Mouse (Mus musculus): Measurements from ENCODE around the gene Inpp5f.
"Not testable (repeated sequence)": the region's sequence is repeated elsewhere in the genome, so short reads cannot be mapped to it uniquely, and the experiment has no call there.

Gene Inpp5f

DNA sequence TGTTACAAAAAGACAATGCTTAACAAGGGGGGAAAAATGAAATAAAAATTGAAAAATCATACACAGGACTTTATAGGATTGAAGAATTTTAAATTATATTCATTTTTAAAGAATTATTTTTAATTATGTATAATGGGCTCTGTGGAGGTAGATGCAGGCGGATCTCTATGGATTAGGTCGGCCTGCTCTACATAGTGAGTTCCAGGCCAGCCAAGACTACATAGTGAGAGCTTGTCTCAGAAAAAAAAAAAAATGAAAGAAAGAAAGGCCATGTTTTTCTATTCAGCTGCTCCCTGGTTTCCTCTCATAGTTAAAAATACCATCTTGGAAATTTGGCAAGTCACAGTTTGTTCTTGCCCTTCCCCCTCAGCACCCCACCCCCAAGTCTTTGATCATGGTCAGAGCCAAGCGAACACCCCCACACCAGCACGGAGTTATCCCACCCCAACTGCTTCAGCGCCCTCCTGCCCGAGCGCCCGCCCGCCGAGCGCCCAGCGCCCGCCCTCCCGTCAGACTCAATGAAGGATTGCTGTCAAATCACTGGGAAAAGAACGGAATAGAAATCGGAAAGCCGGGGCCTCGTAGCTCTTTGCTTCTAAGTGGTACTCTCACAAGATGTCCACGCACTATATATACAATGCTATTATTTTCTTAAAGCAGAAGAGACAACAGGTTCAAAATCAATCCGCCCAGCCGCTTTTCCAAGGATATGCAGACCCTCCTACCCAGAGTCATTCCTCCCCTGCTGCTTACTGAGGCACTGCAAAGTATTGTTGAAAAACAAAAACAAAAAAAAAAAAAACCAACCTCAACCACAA, 18.8 kb upstream of the Inpp5f start:
- in situ Hi-C loops (cut with MboI, MseI) = no loop called here

DNA sequence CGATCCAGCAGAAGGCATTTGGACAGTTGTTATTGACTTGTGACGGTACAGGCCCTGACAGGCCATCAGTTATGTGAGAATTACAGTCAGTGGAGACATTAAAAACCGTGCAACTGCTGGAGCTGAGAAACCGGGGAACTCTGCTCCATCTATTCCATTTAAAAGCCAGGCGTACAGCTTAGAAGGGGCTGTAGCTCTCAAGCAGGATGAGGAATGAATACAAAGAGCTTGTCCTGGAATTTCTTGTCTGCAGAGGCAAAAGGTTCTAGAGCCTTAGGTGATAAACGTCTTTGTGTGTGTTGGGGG, 18.2 kb upstream of the Inpp5f start:
- in situ Hi-C loops (cut with MboI, MseI) = no loop called here

DNA sequence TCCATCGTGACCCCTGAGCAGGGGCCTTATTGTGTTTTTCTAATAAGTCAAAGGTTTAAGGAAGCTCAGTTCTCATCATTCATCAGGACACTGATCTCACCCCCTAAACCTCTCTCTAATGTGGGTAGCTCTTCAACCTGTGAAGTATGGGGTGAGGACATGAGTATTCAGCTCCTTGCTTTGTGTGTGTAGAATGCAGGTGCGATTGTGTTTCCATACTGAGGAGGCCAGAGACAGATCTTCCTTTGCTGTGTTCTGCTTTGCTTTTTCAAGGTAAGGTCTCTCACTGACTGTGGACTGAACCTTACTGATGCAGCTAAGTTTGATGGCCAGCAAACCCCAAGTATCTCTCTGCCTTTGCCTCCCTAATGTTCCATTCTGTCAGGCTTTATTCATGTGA, 14.9 kb upstream of the Inpp5f start:
- in situ Hi-C loops (cut with MboI, MseI) = no loop called here

DNA sequence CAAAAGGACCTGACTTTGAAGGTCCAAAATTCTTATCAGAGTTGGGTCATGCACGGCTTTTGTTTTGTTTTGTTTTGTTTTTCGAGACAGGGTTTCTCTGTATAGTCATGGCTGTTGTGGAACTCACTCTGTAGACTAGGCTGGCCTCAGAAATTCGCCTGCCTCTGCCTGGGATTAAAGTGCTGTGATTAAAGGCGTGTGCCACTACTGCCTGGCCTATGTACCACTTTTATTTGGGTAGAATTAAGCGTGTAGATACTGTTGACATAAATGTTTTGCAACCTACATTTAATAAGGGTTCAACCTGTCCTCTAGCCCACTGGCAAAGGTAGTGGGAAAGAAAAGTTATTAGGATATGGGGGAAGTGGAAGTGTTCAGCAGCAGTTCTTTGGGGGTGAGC, 12.1 kb upstream of the Inpp5f start:
- in situ Hi-C loops (cut with MboI, MseI) = no loop called here

DNA sequence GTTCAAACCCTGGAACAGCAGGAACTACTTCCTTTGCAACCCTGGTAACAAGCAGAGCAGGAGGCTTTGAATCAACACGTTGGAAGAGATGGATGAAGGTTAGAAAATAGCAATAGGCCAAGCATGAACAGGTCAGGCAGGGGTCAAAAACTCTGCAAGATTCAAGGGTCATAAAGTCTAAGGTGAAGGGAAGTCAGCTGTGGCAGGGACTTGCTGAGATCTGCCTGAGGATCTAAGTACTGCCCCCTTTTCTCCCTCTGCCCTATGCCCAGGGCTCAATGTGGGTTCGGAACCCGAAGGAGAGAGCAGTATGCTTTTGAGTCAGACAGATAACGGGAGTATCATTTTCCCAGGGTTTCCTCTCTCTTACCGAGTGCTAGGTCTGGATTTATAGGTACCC, 9.3 kb upstream of the Inpp5f start:
- in situ Hi-C loops (cut with MboI, MseI) = no loop called here

DNA sequence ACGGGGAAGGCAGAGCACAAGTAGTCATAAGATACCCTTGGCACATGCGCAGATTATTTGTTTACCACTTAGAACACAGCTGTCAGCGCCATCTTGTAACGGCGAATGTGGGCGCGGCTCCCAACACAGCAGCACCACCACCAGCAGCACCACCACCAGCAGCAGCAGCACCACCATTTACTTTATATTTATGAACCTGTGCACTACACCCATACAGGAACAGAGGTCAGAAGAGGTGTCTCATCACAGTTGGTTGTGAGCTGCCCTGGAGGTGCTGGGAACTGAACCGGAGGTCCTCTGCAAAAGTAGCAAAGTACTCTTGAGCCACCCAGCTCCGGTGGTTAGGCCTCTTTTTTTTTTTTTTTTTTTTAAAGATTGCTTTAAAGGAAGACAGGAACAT, 1.2 kb upstream of the Inpp5f start:
- in situ Hi-C loops (cut with MboI, MseI) = not testable (repeated sequence)

DNA sequence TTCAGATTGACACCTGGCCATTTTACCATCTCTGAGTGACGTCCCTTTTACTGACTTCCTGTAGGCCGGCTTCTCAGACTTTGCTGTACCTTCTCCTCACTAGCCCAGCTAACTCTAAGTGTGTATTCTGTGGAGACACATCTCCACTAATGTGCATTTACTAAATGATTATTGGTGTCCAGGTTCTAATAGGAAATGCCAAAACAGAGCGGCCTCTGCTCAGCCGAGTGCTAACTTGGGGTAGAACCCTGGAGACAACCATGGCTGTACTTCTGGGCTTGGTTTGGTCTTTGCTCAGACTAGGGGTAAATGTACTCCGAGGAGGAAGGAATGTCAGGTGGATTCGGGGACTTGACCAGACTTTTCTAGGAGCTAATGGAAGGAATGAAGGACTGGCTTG, 638 bp upstream of the Inpp5f start:
- in situ Hi-C loops (cut with MboI, MseI) = no loop called here

DNA sequence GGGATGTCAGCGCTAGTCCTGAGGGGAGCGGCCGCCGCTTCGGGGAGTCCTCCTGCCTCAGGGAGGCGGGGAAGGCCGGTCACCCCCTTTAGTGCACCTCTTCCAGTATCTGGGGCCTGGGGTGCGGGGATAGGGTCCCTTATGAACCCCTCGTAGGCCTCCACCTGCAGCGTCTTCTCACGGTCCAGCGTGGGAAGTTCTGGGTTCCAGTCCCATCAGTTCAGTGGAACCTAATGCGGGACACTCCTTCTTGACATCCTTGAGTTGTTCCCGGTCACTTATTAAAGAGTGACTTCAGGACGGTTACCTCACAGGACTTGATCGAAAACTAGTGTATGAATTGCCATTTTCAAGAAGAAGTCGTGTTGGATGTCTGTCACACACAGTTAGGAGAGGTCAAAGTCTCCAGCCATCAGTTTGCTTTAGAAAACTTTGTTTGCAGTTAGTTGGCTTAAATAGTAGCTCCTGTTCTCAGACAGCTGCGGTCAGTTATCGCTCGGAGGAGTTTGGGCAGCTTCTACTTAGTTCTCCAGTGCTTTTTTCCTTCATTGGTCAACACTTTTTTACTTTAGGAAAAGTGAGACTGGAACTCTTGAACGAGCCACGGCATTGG, 777 bp downstream of the Inpp5f start:
- in situ Hi-C loops (cut with MboI, MseI) = no loop called here

DNA sequence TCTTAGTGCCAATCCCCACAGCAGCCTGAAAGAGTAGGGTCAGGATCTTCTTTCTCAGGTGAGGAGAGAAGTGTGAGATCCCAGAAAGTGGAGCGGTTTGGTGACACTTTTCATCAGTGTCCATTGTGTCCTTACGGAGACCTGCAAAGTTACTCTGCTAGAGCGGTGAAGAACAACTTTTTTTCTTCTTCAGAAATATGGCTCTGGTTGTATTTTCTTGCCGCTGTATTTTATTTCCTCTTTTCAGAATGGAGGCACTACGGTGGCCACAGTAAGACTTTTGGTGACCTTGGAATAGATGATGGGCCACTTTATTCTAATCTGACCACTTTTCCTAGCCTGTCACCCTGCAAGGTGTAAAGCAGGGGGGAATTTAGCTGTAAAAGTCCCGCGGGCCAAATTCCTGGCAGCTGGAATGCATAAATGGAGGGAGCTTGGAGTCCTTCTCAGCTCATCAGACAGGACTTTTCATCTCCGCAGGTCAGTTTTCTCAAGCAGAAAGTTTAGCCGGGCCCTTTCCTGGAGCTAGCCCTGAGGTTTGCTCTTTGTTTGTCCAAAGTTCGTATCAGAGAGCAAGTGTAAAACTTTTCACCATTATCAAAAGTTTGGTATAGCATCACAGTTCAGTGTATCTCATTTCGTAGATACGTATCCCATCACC, 1.5 kb downstream of the Inpp5f start:
- in situ Hi-C loops (cut with MboI, MseI) = no loop called here

DNA sequence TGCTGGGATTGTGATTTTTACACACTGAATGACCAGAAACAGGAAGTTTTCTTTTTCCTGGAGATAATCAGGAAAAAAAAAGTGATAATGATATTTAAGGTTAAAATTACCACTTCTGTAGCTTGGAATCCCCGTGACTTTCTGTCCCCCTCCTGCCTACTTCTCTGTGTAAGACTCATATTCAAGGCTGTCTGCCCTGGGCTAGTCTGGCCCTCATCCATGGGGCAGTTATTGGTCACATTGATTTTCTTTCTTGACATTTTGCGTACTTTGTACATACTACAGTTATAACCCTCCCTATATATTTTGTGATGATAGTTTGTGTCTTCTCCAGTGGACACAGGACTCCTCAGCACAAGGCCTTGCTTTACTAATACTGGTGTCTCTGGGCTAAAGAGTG, 2.5 kb downstream of the Inpp5f start:
- in situ Hi-C loops (cut with MboI, MseI) = no loop called here

DNA sequence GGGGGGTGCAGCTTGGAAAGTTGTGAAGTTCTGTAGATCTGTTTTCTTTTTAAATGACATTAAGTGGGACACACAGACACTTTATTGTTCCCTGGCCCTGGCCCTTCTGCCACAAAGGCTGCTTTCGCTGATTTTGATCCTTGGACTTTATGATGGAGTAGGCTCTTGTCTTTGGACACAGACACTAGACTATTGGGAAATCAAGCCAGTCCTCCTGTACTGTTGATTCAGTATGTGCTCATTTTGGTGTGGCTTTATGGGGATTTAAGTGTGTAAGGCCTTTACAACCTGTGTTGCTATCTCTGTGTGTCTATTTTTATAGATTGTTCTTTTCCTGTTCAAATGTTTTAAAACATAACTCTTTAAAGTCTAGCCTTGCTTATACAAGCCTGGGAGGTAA, 6.5 kb downstream of the Inpp5f start:
- in situ Hi-C loops (cut with MboI, MseI) = no loop called here

DNA sequence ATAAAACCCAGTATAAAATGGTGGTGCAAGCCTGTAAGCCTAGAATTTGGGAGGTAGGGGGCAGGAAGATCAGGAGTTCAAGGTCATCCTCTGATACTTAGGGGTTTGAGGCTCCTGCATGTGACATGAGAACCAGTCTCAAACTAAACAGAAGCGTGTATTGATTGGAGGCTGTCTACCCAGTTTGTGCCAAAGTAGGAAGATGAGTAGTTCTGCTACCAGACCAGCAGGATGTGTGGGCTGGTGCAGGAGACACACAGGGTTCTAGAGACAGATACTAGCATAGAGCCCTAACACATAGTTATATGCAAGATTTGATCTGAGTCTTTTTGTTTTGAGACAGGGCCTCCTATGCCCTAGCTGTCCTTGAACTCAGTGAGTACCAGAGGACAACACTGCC, 9.1 kb downstream of the Inpp5f start:
- in situ Hi-C loops (cut with MboI, MseI) = no loop called here

DNA sequence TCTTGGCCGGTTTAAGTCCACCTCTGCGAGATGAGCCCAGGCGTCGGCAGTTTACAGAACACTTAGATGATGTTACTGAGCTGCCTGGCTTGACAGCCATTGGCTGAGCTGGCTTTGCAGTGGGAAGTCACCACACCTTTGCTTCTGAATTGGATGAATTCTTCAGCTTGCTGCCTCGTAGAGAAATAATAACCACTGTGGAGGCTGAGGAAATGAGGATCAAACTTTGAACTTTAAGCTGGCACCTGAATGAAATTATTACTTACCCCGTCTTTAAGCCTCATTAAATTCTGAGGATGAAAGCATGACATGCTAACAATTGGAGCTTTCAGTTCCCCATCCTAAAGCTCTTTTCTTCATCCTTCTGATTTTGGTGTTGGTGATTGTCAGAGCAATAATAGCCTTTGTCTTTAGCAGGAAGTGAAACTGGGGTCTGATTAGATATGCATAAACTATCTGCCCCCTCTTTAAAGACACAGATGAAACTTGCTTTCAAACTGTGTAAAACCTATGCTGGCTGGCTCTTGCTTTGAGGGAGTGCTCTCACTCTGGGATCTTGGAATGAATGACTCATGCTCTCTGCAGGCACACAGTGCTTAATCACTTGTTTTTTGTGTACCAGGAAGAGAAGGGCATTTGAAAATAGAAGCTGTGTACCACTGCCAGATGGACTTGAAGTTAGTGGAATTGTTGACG, 11.3 kb downstream of the Inpp5f start:
- in situ Hi-C loops (cut with MboI, MseI) = no loop called here

DNA sequence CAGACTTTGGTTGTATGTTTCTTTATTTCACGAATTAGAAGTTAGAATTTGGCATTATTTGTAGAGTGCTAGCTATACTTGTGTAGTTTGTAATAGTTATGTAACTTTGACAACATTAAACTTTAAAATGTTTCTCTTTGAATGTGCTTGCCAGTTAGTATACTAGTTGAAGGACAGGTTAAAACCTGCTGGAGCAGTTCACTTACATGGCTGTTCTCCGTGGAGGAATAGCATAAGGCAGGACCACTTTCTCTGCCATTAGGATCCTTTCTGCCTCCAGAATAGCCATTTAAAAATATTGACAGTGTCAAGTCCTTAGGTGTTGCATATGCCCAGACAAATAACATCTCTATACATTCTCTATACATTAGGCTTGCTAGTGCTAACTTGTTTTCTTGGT, 11.9 kb downstream of the Inpp5f start:
- in situ Hi-C loops (cut with MboI, MseI) = no loop called here

DNA sequence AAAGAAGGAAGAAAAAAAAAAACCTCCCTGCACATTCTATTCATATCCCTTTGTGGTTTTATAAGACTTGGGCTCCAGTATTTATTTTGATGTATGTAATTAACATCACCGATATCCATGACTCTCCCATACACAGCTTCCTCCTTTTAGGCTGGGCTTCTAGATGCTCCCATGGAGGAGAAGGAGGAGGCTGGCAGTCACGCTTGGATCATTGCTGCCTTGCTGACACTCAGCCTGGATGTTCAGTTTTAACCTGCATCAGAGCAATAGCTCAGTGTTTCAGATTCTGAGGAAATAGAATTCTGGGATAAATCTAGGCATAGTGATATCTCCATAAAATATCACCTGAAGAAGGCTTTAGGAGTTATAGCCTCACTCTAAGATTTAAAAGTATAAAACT, 14.3 kb downstream of the Inpp5f start:
- in situ Hi-C loops (cut with MboI, MseI) = no loop called here

DNA sequence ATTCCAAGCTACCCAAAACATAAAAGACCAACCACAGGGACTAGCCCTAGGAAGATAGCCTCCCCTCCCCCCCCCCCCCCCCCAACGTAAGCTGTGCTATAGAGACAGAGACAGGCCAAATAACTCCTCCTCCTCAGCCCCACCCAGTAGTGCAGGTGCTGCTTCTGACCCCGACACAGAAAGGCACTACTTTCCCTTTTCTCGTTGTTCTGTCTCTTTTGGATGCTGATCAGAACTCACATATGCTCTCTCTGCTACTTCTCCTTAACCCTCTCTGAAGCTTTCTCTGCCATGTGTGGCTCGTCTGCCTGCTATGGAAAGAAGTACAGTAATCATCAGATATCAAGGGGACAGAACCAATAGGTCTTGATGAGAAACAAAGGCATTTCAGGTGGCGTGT, 15.5 kb downstream of the Inpp5f start:
- in situ Hi-C loops (cut with MboI, MseI) = no loop called here

DNA sequence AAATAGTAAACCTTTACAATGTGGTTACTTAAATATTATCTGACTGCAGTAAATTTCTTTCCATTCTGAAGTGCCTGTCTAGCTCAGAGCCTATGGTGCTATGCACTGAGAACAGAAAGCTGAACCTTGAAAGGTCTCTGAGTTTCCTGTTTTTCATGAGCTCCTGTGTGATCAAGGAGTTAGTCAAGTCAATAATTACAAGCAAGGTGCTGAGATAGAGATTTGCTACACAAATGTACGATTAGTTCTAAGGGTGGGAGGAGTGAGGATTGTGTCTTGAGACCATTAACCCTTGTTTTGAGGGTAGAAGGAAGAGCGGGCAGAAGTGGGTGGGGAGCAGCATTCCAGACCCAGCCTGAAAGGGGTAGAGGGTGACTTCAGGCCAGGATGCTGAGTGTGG, 16.1 kb downstream of the Inpp5f start:
- in situ Hi-C loops (cut with MboI, MseI) = no loop called here

DNA sequence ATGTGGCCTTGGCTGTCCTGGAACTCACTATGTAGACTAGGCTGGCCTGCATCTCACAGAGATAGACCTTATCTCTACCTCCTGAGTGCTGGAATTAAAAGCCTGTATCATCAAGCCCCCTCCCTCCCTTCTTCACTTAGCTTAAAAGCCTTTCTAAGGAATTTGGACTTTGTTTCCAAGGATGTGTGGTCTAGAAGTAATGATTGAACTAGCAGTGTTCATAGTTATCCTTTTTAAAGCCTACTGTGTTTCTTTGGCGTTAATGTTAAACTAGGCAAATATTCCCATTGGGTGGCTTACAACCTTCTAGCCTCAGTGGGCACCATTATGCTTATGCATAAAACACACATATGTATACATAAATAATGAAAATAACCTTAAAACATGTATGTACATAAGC, 16.6 kb downstream of the Inpp5f start:
- in situ Hi-C loops (cut with MboI, MseI) = no loop called here

DNA sequence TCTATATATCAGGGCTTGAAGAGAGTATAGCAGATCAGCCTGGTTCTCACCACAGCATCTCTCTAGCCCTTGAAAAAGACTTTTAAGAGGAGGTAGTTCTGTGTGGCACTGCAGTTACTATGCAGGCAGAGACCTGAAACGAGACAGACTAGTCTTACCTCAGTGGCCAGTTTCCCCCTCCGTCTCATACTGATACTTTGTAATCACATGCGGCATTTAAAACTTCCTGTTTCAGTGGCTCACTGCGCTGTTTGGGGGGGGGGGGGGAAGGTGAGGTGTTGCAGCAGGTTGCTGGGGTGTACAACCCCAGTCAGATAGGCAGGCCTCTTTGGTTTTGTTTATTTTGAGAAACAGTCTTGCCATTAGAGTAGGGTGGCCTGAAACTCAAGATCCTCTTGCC, 22.0 kb downstream of the Inpp5f start:
- in situ Hi-C loops (cut with MboI, MseI) = no loop called here

DNA sequence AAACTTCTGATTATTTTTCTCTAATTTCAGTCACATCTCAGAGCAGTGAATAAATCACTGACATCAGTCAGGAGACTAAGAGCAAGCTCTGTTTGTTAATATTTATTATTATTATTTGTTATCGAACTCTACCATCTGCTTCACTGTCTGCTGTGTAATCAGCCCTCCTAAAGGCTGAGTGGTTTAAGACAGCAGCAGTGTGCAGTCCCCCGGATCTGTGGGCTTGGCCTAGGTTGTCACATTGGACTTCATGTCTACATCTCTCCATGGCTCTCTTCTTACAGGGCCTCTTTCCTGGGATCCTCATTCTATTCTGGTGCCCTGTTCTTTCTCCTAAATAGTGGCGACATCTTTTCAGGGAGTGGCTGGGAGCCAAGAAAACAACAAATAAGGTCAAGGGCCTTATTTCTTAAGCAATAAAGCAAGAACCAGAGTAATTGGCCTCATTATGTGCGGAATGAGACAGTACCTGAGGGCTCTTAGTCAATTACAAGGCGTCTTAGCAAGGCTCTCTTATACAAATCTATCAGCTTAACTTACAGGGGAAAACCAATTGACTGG, 28.9 kb downstream of the Inpp5f start:
- in situ Hi-C loops (cut with MboI, MseI) = no loop called here

DNA sequence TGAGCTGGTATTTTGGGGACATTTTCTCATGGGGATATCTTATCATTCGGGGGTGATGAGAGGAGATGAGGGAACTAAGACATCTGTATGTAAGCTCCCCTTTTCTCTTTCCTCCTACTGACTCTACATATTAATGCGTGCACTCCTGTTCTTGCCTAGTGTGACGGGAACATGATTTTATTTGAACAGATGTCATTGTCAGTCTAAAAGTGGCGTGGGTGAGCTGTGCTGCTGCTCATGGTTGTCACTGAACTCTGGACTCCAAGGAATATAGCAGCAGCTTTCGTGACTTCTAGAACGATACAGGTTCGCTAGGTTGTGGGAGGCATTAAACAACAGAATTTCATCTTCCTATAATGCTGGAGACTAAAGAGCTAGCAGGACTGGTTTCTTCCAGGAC, 30.4 kb downstream of the Inpp5f start:
- in situ Hi-C loops (cut with MboI, MseI) = no loop called here

DNA sequence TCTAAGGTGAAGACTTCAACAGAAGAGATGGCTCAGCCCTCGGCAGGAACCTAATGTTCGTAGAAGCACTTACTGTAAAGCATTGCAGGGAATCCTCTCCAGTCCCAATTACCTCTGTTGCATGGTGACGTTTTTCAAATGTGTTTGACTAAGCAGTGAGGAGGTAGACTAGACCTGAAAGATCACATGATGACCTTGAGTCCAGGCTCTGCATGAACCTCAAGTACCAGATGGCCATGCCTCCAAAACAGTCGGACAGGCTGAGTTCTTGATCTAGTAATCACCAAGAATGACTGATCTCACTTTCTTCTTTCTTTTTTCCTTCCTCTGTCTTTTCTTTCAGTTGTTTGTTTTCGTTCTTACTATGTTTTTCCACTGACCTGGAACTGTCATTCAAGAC, 31.3 kb downstream of the Inpp5f start:
- in situ Hi-C loops (cut with MboI, MseI) = no loop called here

Measured in T-helper 17 cell (primary cell).